Mouse (Mus musculus): Measurements from ENCODE around the gene Amh.

Gene Amh

DNA sequence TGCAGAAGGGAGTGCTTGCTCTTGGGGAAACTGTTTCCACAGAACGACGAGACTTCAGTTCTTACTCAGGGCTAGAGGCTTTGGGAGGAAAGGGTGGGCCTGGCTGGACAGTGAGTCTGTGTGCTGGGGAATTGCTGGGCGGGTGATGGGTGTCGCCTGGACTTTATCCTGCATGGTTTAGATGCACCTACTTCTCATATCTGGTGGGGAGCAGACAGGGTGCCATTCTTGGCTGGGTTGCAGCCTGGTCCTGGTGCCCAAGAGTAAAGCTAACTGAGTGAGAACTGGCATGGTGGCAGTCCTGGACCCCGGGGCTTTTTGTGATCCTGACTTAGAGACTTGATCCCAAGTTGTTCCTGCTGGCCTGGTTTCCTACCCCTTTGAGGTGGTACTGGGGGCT is 51.9 kb downstream of the Amh start:
- DNase-seq (ENCODE audit: low read depth, low spot score) = no peak
